Mouse (Mus musculus): Measurements from ENCODE around the gene C4b.
A peak's percentile ranks its signal among the peaks of the same experiment; 100 is the strongest.

Gene C4b

GRCm38 (mm10) chr17:34700671-34701071 is 43.0 kb downstream of the C4b start:
- DNase-seq = no peak

GRCm38 (mm10) chr17:34699575-34700408 is 43.9 kb downstream of the C4b start:
- no peak for DNase-seq

GRCm38 (mm10) chr17:34692906-34693305 is 50.8 kb downstream of the C4b start:
- DNase-seq = peak; percentile 71 to 76

GRCm38 (mm10) chr17:34690458-34690857 is 53.2 kb downstream of the C4b start:
- DNase-seq = peak; percentile 67 to 76

- DNase-seq = peak in 1 of 2 experiments; percentile 33
Measured at GRCm38 (mm10) chr17:34688889-34689288, 54.8 kb downstream of the C4b start.

GRCm38 (mm10) chr17:34685120-34686110 is 58.3 kb downstream of the C4b start:
- DNase-seq = peak; percentile 37 to 64

GRCm38 (mm10) chr17:34684253-34684893 is 59.3 kb downstream of the C4b start:
- peak in 1 of 2 experiments; percentile 32 for DNase-seq

- DNase-seq = peak in 1 of 2 experiments; percentile 35
Measured at GRCm38 (mm10) chr17:34683686-34684220, 59.9 kb downstream of the C4b start.

GRCm38 (mm10) chr17:34683179-34683578 is 60.5 kb downstream of the C4b start:
- no peak for DNase-seq

- peak; percentile 33 to 60 for DNase-seq
Measured at GRCm38 (mm10) chr17:34681881-34682536, 61.7 kb downstream of the C4b start.

- DNase-seq = peak; percentile 57 to 84
Measured at GRCm38 (mm10) chr17:34681132-34681571, 62.5 kb downstream of the C4b start.

GRCm38 (mm10) chr17:34680621-34681020 is 63.1 kb downstream of the C4b start:
- no peak for DNase-seq

GRCm38 (mm10) chr17:34680191-34680590 is 63.5 kb downstream of the C4b start:
- DNase-seq = no peak
